Mouse (Mus musculus) midbrain, postnatal 0 days (tissue): ENCODE data around the gene Rreb1. TPM values are rescaled to one million over a fixed set of nuclear protein-coding genes. Genes with fewer than 3 reads are reported as not detected.

Experiments
- ATAC-seq: fragments of 200-750 bp; cut with Nextera tagmentation; 2 replicates; pipeline ENCODE4 v1.8.0; 2017; ENCODE audit warnings: moderate number of reproducible peaks, mild to moderate bottlenecking, moderate TSS enrichment, moderate library complexity; ENCODE audit not compliant: low FRiP score
- DNase-seq: peaks from one replicate; pipeline ENCODE4 v3.0.0-alpha.2; 2015; ENCODE audit warnings: low spot score
- H3K27ac ChIP-seq: fragments of 300-500 bp; sonication (generic); 2 replicates; pipeline ENCODE4 v1.5.1; 2014; ENCODE audit warnings: low read depth, mild to moderate bottlenecking, low read length, mixed read lengths
- H3K27me3 ChIP-seq: fragments of 300-500 bp; sonication (generic); 2 replicates; pipeline ENCODE4 v1.6.1; 2014; ENCODE audit warnings: low read length, control low read depth, mixed read lengths; ENCODE audit not compliant: insufficient read depth
- H3K36me3 ChIP-seq: fragments of 300-500 bp; sonication (generic); 2 replicates; pipeline ENCODE4 v1.6.1; 2014; ENCODE audit warnings: low read length, control low read depth, mixed read lengths; ENCODE audit not compliant: insufficient read depth
- H3K4me1 ChIP-seq: fragments of 300-500 bp; sonication (generic); 2 replicates; pipeline ENCODE4 v1.6.1; 2014; ENCODE audit warnings: mild to moderate bottlenecking, control low read depth, antibody characterized with exemption, low read length, mixed read lengths; ENCODE audit not compliant: insufficient read depth
- H3K4me2 ChIP-seq: fragments of 300-500 bp; sonication (generic); 2 replicates; pipeline ENCODE4 v1.6.1; 2014; ENCODE audit warnings: low read depth, mild to moderate bottlenecking, low read length, mixed read lengths; ENCODE audit not compliant: poor library complexity, severe bottlenecking
- H3K4me3 ChIP-seq: fragments of 300-500 bp; sonication (generic); 2 replicates; pipeline ENCODE4 v1.5.1; 2014; ENCODE audit warnings: low read depth, mild to moderate bottlenecking, low read length, moderate library complexity
- H3K9ac ChIP-seq: fragments of 300-500 bp; sonication (generic); replicated peaks from 2 replicates; pipeline ENCODE4 v1.6.1; 2014; ENCODE audit warnings: mild to moderate bottlenecking, low read length, moderate library complexity, mixed read lengths; ENCODE audit not compliant: poor library complexity, severe bottlenecking
- H3K9me3 ChIP-seq: fragments of 300-500 bp; sonication (generic); 2 replicates; pipeline ENCODE4 v1.6.1; 2016; ENCODE audit warnings: low read length, control low read depth
- CTCF ChIP-seq: IDR thresholded peaks from 2 replicates; pipeline ENCODE4 v1.5.1; 2016; ENCODE audit warnings: antibody characterized with exemption, mild to moderate bottlenecking
- WGBS: fragments of 180-500 bp; shearing (Covaris S2); extraction: QIAGEN DNeasy Blood & Tissue Kit; methylation state at CpG from one replicate; pipeline ENCODE4 v1.1.7; 2014; 5-methylcytosine and 5-hydroxymethylcytosine counted together
- polyA plus RNA-seq: library from polyadenylated mRNA; unstranded; fragments of >200 nt; fragmentation: Nextera tagmentation; extraction: Ambion mirVana; gene quantifications from 2 replicates; pipeline ENCODE4 v1.2.1, GENCODE M21; 2015
- total RNA-seq: library from RNA; depleted of rRNA; stranded (reverse); fragments of >200 nt; gene quantifications from 2 replicates; pipeline ENCODE4 v1.2.3, GENCODE M21; 2014

Rreb1 gene
- total and polyA plus RNA-seq, 2 experiments from 2014 or later, result 2.0 to 4.3 TPM

DNA sequence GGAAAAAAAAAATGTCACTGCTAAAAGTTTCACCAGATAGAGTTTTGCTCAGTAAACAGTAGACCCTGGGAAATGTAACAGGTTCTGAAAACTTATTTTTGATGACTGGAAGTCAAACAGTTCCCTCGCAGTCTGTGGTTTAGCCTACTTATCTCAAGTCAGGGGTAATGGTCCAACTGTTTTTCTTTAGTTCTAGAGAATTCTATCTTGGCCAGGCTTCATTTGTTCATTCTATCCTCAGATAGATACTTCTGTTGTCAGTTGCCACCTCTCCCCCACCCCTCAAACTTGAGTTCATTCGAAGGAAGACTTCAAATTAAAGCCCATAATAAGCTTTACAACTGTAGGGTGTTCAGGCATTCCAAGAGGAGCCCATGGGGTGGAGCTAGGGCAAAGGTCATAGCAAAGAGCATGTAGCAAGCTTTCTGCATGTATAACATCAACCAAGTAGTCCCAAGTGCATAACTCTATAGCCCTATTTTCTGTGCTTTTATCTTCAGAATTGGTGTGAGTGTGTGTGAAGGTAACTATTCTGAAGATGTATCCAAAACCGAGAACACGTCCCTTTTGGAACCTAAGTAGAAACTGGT is 46.2 kb downstream of the Rreb1 start:
- H3K27me3 ChIP-seq, result peaks cover 33% of the 10 kb centered on the region
- no peak for ATAC-seq

DNA sequence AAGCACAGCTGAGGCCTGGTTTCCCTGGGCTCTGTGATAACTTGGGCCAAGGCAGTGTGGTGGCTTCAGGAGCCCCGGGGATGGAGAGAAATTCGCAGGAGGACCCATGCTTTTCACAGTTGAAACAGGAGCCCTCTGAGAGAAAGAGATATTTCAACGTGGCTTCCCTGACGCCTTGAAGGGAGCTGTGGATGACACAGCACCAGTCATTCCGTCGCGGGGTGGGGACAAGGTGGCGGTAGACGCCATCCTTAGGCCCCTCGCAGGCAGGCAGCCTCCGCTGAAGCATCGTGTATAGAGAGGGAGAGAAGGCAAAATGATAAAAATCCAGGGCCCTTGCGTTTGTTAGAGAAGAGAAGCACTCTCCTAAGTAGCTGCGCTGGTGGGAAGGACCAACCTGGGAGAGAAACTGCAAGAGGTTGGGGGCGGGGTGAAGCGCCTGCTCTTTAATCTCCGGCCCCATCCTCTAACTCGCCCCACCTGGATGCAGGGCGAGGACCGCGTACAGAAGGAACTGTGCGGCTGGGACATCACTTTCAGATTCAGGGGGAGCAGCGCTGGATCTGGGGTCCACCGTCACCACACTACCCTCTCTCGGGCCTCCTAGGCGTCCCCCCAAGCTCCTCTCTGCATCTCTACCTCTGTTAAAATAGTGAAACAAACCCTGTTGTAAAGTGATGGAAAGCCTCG is 46.9 kb downstream of the Rreb1 start:
- Histone ChIP-seq H3K4me3 (peak overlapping the region; percentile 56), H3K27ac (no peak overlapping the region), H3K36me3 (no peaks in the 10 kb centered on the region), H3K4me1 (peaks cover 6% of the 10 kb centered on the region), H3K27me3 (peaks cover 34% of the 10 kb centered on the region), H3K4me2 (peak overlapping the region; percentile 97), H3K9ac (no peak overlapping the region), H3K9me3 (no peaks in the 10 kb centered on the region)
- 5% methylated on average over 27 of the region's 27 CpGs for WGBS
- no peak for DNase-seq
- TF ChIP-seq CTCF, result no peak
- no peak; the same call in 1 of the 2 replicates for ATAC-seq

More for the DNA sequence above, 46.2 kb downstream of the Rreb1 start:
- Histone ChIP-seq H3K27ac (no peak overlapping the region), H3K36me3 (no peaks in the 10 kb centered on the region), H3K4me2 (no peak overlapping the region), H3K4me3 (no peak overlapping the region), H3K9ac (no peak overlapping the region), H3K9me3 (no peaks in the 10 kb centered on the region), H3K4me1 (peaks cover 6% of the 10 kb centered on the region)
- no peak for TF ChIP-seq CTCF
- WGBS, result 42% methylated on average over 4 of the region's 4 CpGs
- no peak for DNase-seq

DNA sequence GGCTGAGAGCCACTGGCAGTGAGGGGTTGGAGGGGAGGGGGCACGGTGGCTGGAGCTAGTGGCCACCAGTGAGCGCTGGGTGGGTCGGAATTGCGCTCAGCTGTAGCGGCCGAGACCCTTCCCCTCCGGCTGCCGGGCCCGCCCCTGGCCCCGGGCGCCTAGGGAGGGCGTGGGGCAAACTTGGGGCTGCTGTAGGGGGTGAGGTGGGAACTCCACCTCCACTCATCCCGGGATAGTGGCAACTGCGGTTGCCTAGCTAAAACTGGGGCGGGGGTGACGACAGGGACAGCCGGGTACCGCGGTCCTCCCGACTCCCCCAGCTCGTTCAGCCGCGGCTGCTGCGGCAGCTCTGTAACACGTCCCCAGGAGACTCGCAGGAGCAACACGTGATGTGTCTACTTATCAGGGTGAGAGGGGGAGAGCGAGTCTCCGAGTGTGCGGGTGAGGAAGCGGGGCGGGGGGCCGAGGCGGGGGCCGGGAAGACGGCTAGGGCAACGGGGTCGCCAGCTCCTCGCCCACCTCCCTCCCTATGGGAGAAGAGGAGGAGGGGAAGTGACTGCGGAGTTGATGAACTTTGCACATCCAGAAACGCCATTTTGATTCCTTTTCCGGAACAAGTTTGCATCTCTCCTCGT is 47.6 kb downstream of the Rreb1 start:
- Histone ChIP-seq H3K4me3 (peak overlapping the region; percentile 56), H3K27ac (0 out of 2 replicates have a peak overlapping the region, but pooled peaks have one; percentile 51), H3K9me3 (no peaks in the 10 kb centered on the region), H3K4me2 (peak overlapping the region; percentile 97), H3K4me1 (peaks cover 6% of the 10 kb centered on the region), H3K27me3 (peaks cover 37% of the 10 kb centered on the region), H3K36me3 (no peaks in the 10 kb centered on the region), H3K9ac (peak overlapping the region; percentile 56)
- ATAC-seq (peak; percentile 64), DNase-seq (peak; percentile 56)
- TF ChIP-seq CTCF, result no peak
- under 1% methylated on average over 36 of the region's 43 CpGs for WGBS

DNA sequence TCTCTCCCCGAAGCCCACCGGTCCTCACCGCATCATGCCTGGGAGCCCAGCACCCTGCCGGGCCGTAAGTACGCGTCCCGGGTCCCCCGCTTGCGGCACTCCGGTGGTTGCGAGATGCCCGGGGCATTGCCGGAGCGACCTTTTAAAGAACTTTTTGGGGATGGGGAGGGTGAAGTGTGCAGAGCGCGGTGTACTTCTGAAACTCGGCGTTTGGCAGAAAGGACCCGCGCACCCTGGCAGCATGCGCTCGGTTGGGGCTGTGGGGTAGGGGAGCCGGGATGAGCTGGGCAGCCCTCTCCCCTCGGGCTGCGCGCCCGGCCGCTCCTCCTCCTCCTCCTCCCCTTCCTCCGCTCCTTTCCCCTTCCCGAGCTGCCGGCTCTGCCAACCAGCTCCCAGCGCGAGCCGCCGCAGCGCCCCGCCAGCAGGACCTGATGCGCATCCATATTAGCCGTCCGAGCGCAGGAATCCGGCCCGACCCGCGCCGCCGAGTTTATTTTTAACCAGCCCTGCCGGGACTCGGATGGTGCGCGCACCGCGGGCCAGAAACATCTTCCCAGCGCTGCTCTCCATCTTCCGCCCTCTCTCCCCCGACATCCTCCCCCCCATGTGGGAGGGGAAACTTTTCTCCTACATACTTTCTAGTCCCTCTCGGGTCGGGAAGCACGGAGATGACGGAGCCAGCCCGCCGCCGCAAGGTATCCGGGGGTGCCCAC is 48.2 kb downstream of the Rreb1 start:
- Histone ChIP-seq H3K4me1 (peaks cover 6% of the 10 kb centered on the region), H3K4me2 (peak overlapping the region; percentile 97), H3K9me3 (no peaks in the 10 kb centered on the region), H3K9ac (peak overlapping the region; percentile 56), H3K27me3 (peaks cover 41% of the 10 kb centered on the region), H3K27ac (peak overlapping the region; percentile 51), H3K4me3 (peak overlapping the region; percentile 56), H3K36me3 (no peaks in the 10 kb centered on the region)
- ATAC-seq, result peak; percentile 55
- peak; percentile 48 for DNase-seq
- no peak for TF ChIP-seq CTCF
- under 1% methylated on average over 57 of the region's 65 CpGs for WGBS

DNA sequence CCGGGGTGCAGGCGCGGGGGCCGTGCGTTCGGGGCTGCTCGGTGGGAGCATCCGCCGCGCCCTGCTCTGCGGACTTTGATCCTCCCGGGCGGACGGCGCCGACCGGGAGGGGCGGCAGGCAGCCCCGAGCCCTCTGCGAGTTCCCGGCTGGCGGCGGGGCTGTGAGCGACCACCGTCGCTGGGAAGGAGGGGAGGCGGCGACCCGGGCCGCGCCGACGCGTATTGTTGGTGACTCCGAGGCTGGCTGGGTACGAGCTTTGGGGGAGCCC is 48.7 kb downstream of the Rreb1 start:
- H3K27me3 ChIP-seq, result peaks cover 41% of the 10 kb centered on the region
- WGBS, result under 1% methylated on average over 22 of the region's 36 CpGs
- peak; percentile 51 for ATAC-seq

More for the DNA sequence above, 48.7 kb downstream of the Rreb1 start:
- no peak for DNase-seq
- Histone ChIP-seq H3K27ac (peak overlapping the region; percentile 51), H3K4me2 (peak overlapping the region; percentile 97), H3K9me3 (no peaks in the 10 kb centered on the region), H3K9ac (peak overlapping the region; percentile 56), H3K4me1 (peaks cover 6% of the 10 kb centered on the region), H3K4me3 (peak overlapping the region; percentile 56), H3K36me3 (no peaks in the 10 kb centered on the region)
- no peak for TF ChIP-seq CTCF
